In genomic region chr6:124757909-124758848, GRCm38 (mm10) we compare ENCODE assay signal across 8 mouse cellular contexts. TPM values are rescaled to one million over a fixed set of nuclear protein-coding genes. Genes with fewer than 3 reads are reported as not detected.
A peak's percentile ranks its signal among the peaks of the same experiment; 100 is the strongest.
DNase-seq lines count a peak whose midpoint lies in the region; ATAC-seq and TF ChIP-seq lines count a peak whose summit lies in the region.

No protein-coding gene starts in this region.

- no peaks in the 10 kb centered on the region for H3K9me3 ChIP-seq in megakaryocyte, embryonic 14.5 days
- H3K9me3 ChIP-seq in liver, embryonic 11.5 days (ENCODE audit: control insufficient read depth, low read length), result no peaks in the 10 kb centered on the region

- H3K27ac ChIP-seq in kidney, adult 2 months (ENCODE audit: insufficient read depth, low read depth, low read length), result peak overlapping the region; percentile 81
- H3K27ac ChIP-seq in liver, embryonic 11.5 days (ENCODE audit: low read depth, low read length), result peak overlapping the region; percentile 73; the same call in 1 of the 2 replicates

- peak overlapping the region; percentile 97 for H3K4me3 ChIP-seq in megakaryocyte, embryonic 14.5 days (replicated peaks)
- peak overlapping the region; percentile 91; the same call in 1 of the 2 replicates for H3K4me3 ChIP-seq in kidney, adult 2 months (ENCODE audit: insufficient read depth, low read depth, low read length)
- H3K4me3 ChIP-seq in liver, embryonic 11.5 days (ENCODE audit: low read depth, low read length), result peak overlapping the region; percentile 68

- 46% methylated on average over 5 of the region's 5 CpGs for WGBS in kidney, adult 2 months
- 49% methylated on average over 5 of the region's 5 CpGs for WGBS in liver, embryonic 11.5 days

- peaks cover 38% of the 10 kb centered on the region for H3K27me3 ChIP-seq in megakaryocyte, embryonic 14.5 days (replicated peaks)
- no peaks in the 10 kb centered on the region for H3K27me3 ChIP-seq in kidney, adult 2 months (replicated peaks; ENCODE audit: control insufficient read depth, insufficient read depth, low read length)
- H3K27me3 ChIP-seq in liver, embryonic 11.5 days (replicated peaks; ENCODE audit: control insufficient read depth, insufficient read depth, low read length), result peaks cover 24% of the 10 kb centered on the region

- no peak for ATAC-seq in megakaryocyte, adult 5-6 weeks (ENCODE audit: poor library complexity, severe bottlenecking)
- no peak for ATAC-seq in liver, embryonic 11.5 days (replicated peaks; ENCODE audit: low FRiP score)

- H3K4me1 ChIP-seq in megakaryocyte, embryonic 14.5 days, result peaks cover 49% of the 10 kb centered on the region
- H3K4me1 ChIP-seq in kidney, adult 2 months (ENCODE audit: control insufficient read depth, insufficient read depth, low read length), result peaks cover 22% of the 10 kb centered on the region
- H3K4me1 ChIP-seq in liver, embryonic 11.5 days (replicated peaks; ENCODE audit: control insufficient read depth, insufficient read depth, low read length), result peaks cover 37% of the 10 kb centered on the region

- TF ChIP-seq CTCF in kidney, adult 2 months (conservative IDR thresholded peaks at IDR 0.05; ENCODE audit: insufficient read depth, insufficient read length, low read depth, low read length), result no peak

- DNase-seq in cerebellum, postnatal 36 days, result peak; percentile 71 to 76
- DNase-seq in heart, adult 8-10 months (ENCODE audit: low spot score), result peak; percentile 69
- DNase-seq in kidney, adult 2 months, result peak; percentile 80
- DNase-seq in liver, embryonic 11.5 days (ENCODE audit: low spot score), result no peak
- DNase-seq in retina, postnatal 1 day, result peak; percentile 65
- no peak for DNase-seq in urinary bladder, adult 18-20 months (ENCODE audit: low spot score in 2 of 2)

- peaks cover 19% of the 10 kb centered on the region for H3K36me3 ChIP-seq in megakaryocyte, embryonic 14.5 days (replicated peaks; ENCODE audit: low read length)
- H3K36me3 ChIP-seq in kidney, adult 2 months (ENCODE audit: control insufficient read depth, insufficient read depth, low read length), result no peaks in the 10 kb centered on the region
- H3K36me3 ChIP-seq in liver, embryonic 11.5 days (ENCODE audit: control insufficient read depth, insufficient read depth, low read length), result no peaks in the 10 kb centered on the region

- peak overlapping the region; percentile 68 for H3K4me2 ChIP-seq in liver, embryonic 11.5 days

- TF ChIP-seq POLR2A in kidney, adult 2 months (IDR thresholded peaks at IDR 0.05; ENCODE audit: low read depth, low read length), result no peak

- peak overlapping the region; percentile 72 for H3K9ac ChIP-seq in liver, embryonic 11.5 days (ENCODE audit: low read depth, low read length)

RNA-seq across cellular contexts. Expression of gene Atn1, which starts 1.9 kb away (rescaled TPM):
- polyA plus RNA-seq in megakaryocyte, embryonic 14.5 days (2012; ENCODE audit: insufficient read depth, low replicate concordance), result 38.5 and 97.6 TPM in 2 replicates
- 25.7 and 29.8 TPM in 2 replicates for total RNA-seq in megakaryocyte, adult 5-6 weeks (2015)
- 3.0 and 10.9 TPM in 2 replicates for total RNA-seq in megakaryocyte, adult 5-6 weeks (2017)
- total RNA-seq in heart, adult 8-10 months (2022), result 10 to 100 TPM; 40.9 to 48.2 (median 45.2) TPM
- 49.1 and 65.4 TPM in 2 replicates for polyA plus RNA-seq in kidney, adult 2 months (2012; rRNA removed)
- polyA plus RNA-seq in liver, embryonic 11.5 days (2014; fragmentation: Nextera tagmentation; extraction: Ambion mirVana), result 4.4 and 5.5 TPM in 2 replicates

RNA-seq across cellular contexts. Expression of gene Gm45234, which starts 2.4 kb away (rescaled TPM):
- polyA plus RNA-seq in megakaryocyte, embryonic 14.5 days (2012; ENCODE audit: insufficient read depth, low replicate concordance), result 43.0 TPM in 1 of 2 replicates, not detected in the other
- total RNA-seq in megakaryocyte, adult 5-6 weeks (2015), result not detected in 2 replicates
- total RNA-seq in megakaryocyte, adult 5-6 weeks (2017), result not detected in 2 replicates
- total RNA-seq in heart, adult 8-10 months (2022), result under 1 TPM in 1 of 4 experiments, not detected in 3; 0.41 TPM
- polyA plus RNA-seq in kidney, adult 2 months (2012; rRNA removed), result not detected in 2 replicates
- 0.15 TPM in 1 of 2 replicates, not detected in the other for polyA plus RNA-seq in liver, embryonic 11.5 days (2014; fragmentation: Nextera tagmentation; extraction: Ambion mirVana)

RNA-seq across cellular contexts. Expression of gene Eno2, which starts 11.3 kb away (rescaled TPM):
- 5.8 and 6.2 TPM in 2 replicates for polyA plus RNA-seq in megakaryocyte, embryonic 14.5 days (2012; ENCODE audit: insufficient read depth, low replicate concordance)
- not detected in 2 replicates for total RNA-seq in megakaryocyte, adult 5-6 weeks (2015)
- not detected in 2 replicates for total RNA-seq in megakaryocyte, adult 5-6 weeks (2017)
- total RNA-seq in heart, adult 8-10 months (2022), result 1 to 10 TPM; 3.2 to 6.1 (median 4.8) TPM
- polyA plus RNA-seq in kidney, adult 2 months (2012; rRNA removed), result 2.6 and 3.2 TPM in 2 replicates
- 2.1 and 2.6 TPM in 2 replicates for polyA plus RNA-seq in liver, embryonic 11.5 days (2014; fragmentation: Nextera tagmentation; extraction: Ambion mirVana)

RNA-seq across cellular contexts. Expression of gene Grcc10, which starts 17.0 kb away (rescaled TPM):
- 11.7 and 65.2 TPM in 2 replicates for polyA plus RNA-seq in megakaryocyte, embryonic 14.5 days (2012; ENCODE audit: insufficient read depth, low replicate concordance)
- total RNA-seq in megakaryocyte, adult 5-6 weeks (2015), result 177 and 203 TPM in 2 replicates
- 121 and 136 TPM in 2 replicates for total RNA-seq in megakaryocyte, adult 5-6 weeks (2017)
- total RNA-seq in heart, adult 8-10 months (2022), result 100 to 1,000 TPM; 286 to 318 (median 310) TPM
- 387 and 474 TPM in 2 replicates for polyA plus RNA-seq in kidney, adult 2 months (2012; rRNA removed)
- polyA plus RNA-seq in liver, embryonic 11.5 days (2014; fragmentation: Nextera tagmentation; extraction: Ambion mirVana), result 147 and 167 TPM in 2 replicates

RNA-seq across cellular contexts. Expression of gene Ptpn6, which starts 19.7 kb away (rescaled TPM):
- 19.9 and 20.1 TPM in 2 replicates for polyA plus RNA-seq in megakaryocyte, embryonic 14.5 days (2012; ENCODE audit: insufficient read depth, low replicate concordance)
- 308 and 336 TPM in 2 replicates for total RNA-seq in megakaryocyte, adult 5-6 weeks (2015)
- total RNA-seq in megakaryocyte, adult 5-6 weeks (2017), result 1,009 and 1,024 TPM in 2 replicates
- total RNA-seq in heart, adult 8-10 months (2022), result 1 to 10 TPM; 2.0 to 5.7 (median 3.1) TPM
- polyA plus RNA-seq in kidney, adult 2 months (2012; rRNA removed), result 21.5 and 31.7 TPM in 2 replicates
- polyA plus RNA-seq in liver, embryonic 11.5 days (2014; fragmentation: Nextera tagmentation; extraction: Ambion mirVana), result 49.5 and 50.3 TPM in 2 replicates

Comparison
In these comparisons a context has a peak if more than half of its experiments do, and no peak if none do; other contexts are left out.
1. DNase-seq: peak in cerebellum, postnatal 36 days (2 of 2), heart, adult 8-10 months (single experiment), kidney, adult 2 months (single experiment) and retina, postnatal 1 day (single experiment); none in liver, embryonic 11.5 days (single experiment) and urinary bladder, adult 18-20 months (0 of 2).
2. Peak in every context shown above with its lines, with median percentiles within 50 percentile points of each other: H3K4me3 ChIP-seq.